Mouse (Mus musculus) heart, embryonic 11.5 days (tissue): ENCODE results near the gene Exosc10. TPM values are rescaled to one million over a fixed set of nuclear protein-coding genes. Genes with fewer than 3 reads are reported as not detected.

ENCODE experiments used
- ATAC-seq: fragments of 200-750 bp; cut with Nextera tagmentation; replicated peaks from 2 replicates; pipeline ENCODE4 v1.8.0; 2017; ENCODE audit warnings: moderate library complexity; ENCODE audit not compliant: insufficient number of reproducible peaks, low FRiP score, low TSS enrichment
- H3K27ac ChIP-seq: fragments of 300-500 bp; sonication (generic); 2 replicates; pipeline ENCODE4 v1.5.1; 2014; ENCODE audit warnings: mild to moderate bottlenecking, low read depth, low read length
- H3K27me3 ChIP-seq: fragments of 300-500 bp; sonication (generic); 2 replicates; pipeline ENCODE4 v1.6.1; 2014; ENCODE audit warnings: mild to moderate bottlenecking, low read length, mixed read lengths; ENCODE audit not compliant: control insufficient read depth, insufficient read depth
- H3K36me3 ChIP-seq: fragments of 300-500 bp; sonication (generic); 2 replicates; pipeline ENCODE4 v1.6.1; 2014; ENCODE audit warnings: mild to moderate bottlenecking, low read length, moderate library complexity, mixed read lengths; ENCODE audit not compliant: control insufficient read depth, insufficient read depth
- H3K4me1 ChIP-seq: fragments of 300-500 bp; sonication (generic); 2 replicates; pipeline ENCODE4 v1.6.1; 2014; ENCODE audit warnings: low read length; ENCODE audit not compliant: control insufficient read depth, insufficient read depth
- H3K4me2 ChIP-seq: fragments of 300-500 bp; sonication (generic); 2 replicates; pipeline ENCODE4 v1.6.1; 2014; ENCODE audit warnings: mild to moderate bottlenecking, moderate library complexity
- H3K4me3 ChIP-seq: fragments of 300-500 bp; sonication (generic); 2 replicates; pipeline ENCODE4 v1.5.1; 2014; ENCODE audit warnings: low read depth, low read length
- H3K9ac ChIP-seq: fragments of 300-500 bp; sonication (generic); 2 replicates; pipeline ENCODE4 v1.6.1; 2014; ENCODE audit warnings: mild to moderate bottlenecking, low read depth, low read length, moderate library complexity
- H3K9me3 ChIP-seq: fragments of 300-500 bp; sonication (generic); replicated peaks from 2 replicates; pipeline ENCODE4 v1.6.1; 2016; ENCODE audit warnings: low read length; ENCODE audit not compliant: control insufficient read depth
- WGBS: fragments of 180-500 bp; shearing (Covaris S2); extraction: QIAGEN DNeasy Blood & Tissue Kit; methylation state at CpG from one replicate; pipeline ENCODE4 v1.1.7; 2014; ENCODE audit not compliant: insufficient replicate concordance; 5-methylcytosine and 5-hydroxymethylcytosine counted together
- polyA plus RNA-seq: library from polyadenylated mRNA; unstranded; fragments of >200 nt; fragmentation: Nextera tagmentation; extraction: Ambion mirVana; gene quantifications from 2 replicates; pipeline ENCODE4 v1.2.1, GENCODE M21; 2014

Exosc10 gene
- polyA plus RNA-seq, 1 experiment from 2014 or later: 75.0 TPM

DNA sequence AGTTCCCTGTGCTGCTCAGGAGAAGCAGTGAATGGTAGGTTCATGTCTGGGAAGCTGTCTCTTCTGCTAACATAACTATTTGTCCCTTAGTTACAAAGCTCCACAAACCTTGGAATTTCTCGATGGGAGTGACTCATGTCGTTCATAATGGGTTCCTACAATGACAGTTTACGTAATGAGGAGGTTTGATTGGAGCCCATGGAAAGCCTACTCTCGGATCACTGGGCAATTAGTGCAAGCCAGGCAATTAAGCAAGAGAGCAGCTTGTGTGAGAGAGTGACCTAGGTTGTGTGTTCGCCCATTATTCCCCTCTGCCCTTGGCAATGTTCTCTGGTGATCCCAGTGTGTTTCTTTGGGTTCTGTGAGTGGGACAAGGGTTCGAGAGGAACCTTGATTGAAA, 37.7 kb downstream of the Exosc10 start:
- no peak overlapping the region for H3K4me3 ChIP-seq
- 93% methylated on average over 6 of the region's 6 CpGs for WGBS
- H3K36me3 ChIP-seq: peaks cover 30% of the 10 kb centered on the region
- peaks cover 7% of the 10 kb centered on the region for H3K4me1 ChIP-seq
- no peak overlapping the region for H3K27ac ChIP-seq
- no peaks in the 10 kb centered on the region for H3K27me3 ChIP-seq
- no peak for ATAC-seq
- no peaks in the 10 kb centered on the region for H3K9me3 ChIP-seq
- no peak overlapping the region for H3K9ac ChIP-seq
- no peak overlapping the region for H3K4me2 ChIP-seq

DNA sequence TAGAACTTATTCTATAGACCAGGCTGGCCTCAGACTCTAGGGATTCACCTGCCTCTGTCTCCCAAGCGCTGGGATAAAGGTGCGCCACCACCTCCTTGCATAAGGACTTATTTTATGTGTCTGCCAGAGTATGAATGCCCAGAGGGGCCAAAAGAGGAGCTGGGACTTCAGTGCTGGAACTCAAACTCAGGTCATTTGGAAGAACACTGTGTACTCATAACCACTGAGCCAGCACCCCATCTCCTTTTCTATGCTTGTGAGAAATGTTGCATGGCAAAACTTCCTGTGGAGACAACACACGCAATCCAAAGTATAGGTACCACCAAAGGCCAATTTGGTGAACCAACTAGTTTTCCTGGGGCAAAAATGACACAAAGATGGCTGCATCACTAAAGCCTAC, 38.5 kb downstream of the Exosc10 start:
- Histone ChIP-seq H3K27me3 (no peaks in the 10 kb centered on the region), H3K36me3 (peaks cover 30% of the 10 kb centered on the region), H3K4me3 (no peak overlapping the region), H3K4me2 (no peak overlapping the region), H3K9ac (no peak overlapping the region), H3K4me1 (peaks cover 7% of the 10 kb centered on the region), H3K27ac (no peak overlapping the region), H3K9me3 (no peaks in the 10 kb centered on the region)
- 98% methylated on average over 3 of the region's 3 CpGs for WGBS
- no peak for ATAC-seq

DNA sequence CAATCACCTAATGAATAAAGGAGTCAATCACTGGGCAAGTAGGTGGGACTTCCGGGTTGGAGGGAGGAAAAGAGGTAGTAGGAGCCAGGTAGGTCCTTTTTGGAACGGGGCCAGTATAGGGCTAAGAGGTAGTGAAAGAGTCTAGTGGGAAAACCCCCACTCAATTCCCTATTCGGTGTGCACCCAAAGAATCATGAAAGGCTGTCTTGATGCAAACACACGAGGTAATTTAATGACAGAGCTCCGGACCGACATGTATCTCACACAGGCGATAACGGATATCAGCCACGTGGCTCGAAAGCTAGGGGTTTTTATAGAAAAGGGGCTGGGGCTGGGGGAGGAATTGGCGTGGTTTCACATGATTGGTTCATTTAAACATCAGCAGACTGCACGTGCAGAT, 40.6 kb downstream of the Exosc10 start:
- no peaks in the 10 kb centered on the region for H3K27me3 ChIP-seq
- no peaks in the 10 kb centered on the region for H3K9me3 ChIP-seq
- WGBS: 87% methylated on average over 12 of the region's 12 CpGs
- H3K27ac ChIP-seq: no peak overlapping the region
- no peak for ATAC-seq
- peaks cover 23% of the 10 kb centered on the region for H3K36me3 ChIP-seq
- no peak overlapping the region for H3K4me3 ChIP-seq
- no peak overlapping the region for H3K9ac ChIP-seq
- no peak overlapping the region for H3K4me2 ChIP-seq
- H3K4me1 ChIP-seq: no peaks in the 10 kb centered on the region

DNA sequence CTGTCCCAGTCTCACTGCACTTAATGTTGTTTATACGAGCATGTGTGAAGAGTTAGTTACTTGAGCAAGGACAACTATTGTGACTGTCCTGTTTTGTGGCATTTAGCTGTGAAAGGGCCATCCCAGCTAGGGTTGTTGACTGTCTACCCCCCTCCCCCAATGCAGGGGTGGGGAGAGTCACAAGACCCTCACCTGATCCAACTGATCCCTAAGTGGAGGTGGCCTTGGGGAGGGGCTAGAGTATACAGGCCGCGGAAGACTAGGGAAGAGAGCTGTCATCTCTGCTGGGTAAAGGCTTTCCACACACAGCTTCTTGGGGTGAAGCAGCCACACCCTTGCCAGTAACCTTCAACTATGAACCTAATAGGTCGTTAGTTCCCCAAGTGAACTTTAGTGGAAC, 42.1 kb downstream of the Exosc10 start:
- no peak for ATAC-seq
- no peaks in the 10 kb centered on the region for H3K27me3 ChIP-seq
- H3K4me1 ChIP-seq: no peaks in the 10 kb centered on the region
- H3K27ac ChIP-seq: no peak overlapping the region
- no peak overlapping the region for H3K4me3 ChIP-seq
- no peaks in the 10 kb centered on the region for H3K9me3 ChIP-seq
- WGBS: 86% methylated on average over 4 of the region's 4 CpGs
- peaks cover 11% of the 10 kb centered on the region for H3K36me3 ChIP-seq
- H3K9ac ChIP-seq: no peak overlapping the region
- no peak overlapping the region for H3K4me2 ChIP-seq

DNA sequence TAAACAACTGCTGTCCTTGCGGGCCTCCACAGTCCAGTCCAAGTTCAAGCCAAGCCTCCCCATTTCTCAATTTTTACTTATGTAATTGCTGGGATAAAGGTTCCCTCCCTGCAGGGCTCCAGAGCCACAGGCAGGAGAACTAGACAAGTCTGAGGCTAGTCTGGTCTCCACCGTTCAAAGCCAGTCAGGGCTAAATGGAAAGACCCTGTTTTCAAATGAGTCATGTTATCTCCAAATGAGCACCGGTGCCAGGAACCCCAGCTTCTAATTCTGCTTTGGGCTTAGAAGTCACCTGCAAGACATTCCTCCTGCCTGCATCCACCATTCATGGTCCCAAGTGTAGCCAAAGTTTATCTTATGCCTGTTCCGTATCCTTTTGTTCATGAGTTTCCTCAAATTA, 43.6 kb downstream of the Exosc10 start:
- no peak overlapping the region for H3K4me2 ChIP-seq
- no peak for ATAC-seq
- H3K9me3 ChIP-seq: no peaks in the 10 kb centered on the region
- no peaks in the 10 kb centered on the region for H3K27me3 ChIP-seq
- no peak overlapping the region for H3K9ac ChIP-seq
- no peaks in the 10 kb centered on the region for H3K4me1 ChIP-seq
- no peak overlapping the region for H3K27ac ChIP-seq
- H3K4me3 ChIP-seq: no peak overlapping the region
- H3K36me3 ChIP-seq: peaks cover 3% of the 10 kb centered on the region
- WGBS: 56% methylated on average over 4 of the region's 4 CpGs

DNA sequence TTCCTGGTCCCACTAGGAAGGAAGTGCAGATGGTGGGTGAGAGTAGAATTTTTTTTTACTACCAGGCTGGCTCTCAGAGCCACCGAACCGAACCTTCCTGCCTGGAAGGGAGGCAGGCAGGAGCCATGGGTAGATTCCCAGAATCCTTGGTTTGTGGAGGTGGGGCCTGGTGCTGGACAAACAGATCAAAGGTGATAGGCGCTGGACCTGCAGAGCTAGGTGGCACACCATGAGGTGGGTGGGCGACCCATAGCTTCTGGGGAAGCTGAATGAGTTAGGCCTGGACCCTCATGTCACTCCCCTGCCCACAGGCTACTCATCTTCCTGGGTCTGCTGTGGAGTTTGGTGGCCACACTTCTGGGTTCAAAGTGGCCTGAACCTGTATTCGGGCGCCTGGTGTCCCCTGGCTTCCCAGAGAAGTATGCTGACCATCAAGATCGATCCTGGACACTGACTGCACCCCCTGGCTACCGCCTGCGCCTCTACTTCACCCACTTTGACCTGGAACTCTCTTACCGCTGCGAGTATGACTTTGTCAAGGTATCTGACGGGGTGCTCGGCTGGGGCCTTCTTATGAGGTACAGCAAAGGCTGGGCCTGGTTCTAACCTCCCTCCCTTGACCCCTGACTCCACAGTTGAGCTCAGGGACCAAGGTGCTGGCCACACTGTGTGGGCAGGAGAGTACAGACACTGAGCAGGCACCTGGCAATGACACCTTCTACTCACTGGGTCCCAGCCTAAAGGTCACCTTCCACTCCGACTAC, 44.3 kb downstream of the Exosc10 start, which contains the start of gene Masp2:
Gene Masp2 (plus strand): TSS at position 198 of the 764 bp plus-strand sequence.
- WGBS: 83% methylated on average over 14 of the region's 14 CpGs
- Histone ChIP-seq H3K36me3 (peaks cover 5% of the 10 kb centered on the region), H3K4me1 (no peaks in the 10 kb centered on the region), H3K27ac (no peak within 1 kb of the TSS), H3K9me3 (no peaks in the 10 kb centered on the region), H3K27me3 (no peaks in the 10 kb centered on the region), H3K9ac (no peak within 1 kb of the TSS), H3K4me2 (no peak within 1 kb of the TSS), H3K4me3 (no peak within 1 kb of the TSS)
- ATAC-seq: no peak

DNA sequence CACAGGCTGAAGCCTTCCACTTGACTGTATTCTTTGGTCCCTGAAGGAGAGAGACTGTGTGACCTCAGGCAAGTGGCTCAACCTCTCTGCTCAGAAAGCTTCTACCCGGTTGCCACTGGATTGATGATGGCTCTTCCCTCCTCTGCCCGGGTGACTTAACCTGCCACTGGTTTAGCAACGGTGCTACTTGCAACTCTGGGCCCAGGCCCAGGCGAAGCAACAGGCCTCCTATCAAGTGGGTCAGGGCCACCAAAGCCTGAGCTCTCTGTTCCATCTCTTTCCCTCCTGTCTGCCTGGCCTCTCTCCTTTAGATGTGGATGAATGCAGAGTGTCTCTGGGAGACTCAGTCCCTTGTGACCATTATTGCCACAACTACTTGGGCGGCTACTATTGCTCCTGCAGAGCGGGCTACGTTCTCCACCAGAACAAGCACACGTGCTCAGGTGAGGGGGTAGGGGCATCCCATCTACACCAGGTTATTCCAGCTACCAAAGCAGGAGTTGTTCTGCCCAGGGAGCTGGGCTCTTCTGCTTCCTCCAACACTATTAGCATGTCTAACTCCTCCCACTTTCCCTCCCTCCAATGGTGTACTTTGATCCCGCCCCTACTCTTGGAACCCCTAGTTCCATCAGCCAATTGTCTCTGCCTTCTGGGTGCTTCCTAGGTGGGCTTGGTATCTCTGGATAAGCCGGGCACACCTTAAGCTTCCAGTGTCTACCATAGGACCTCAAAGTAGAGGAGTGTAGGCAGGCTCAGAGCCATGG, 45.3 kb downstream of the Exosc10 start:
- WGBS: 64% methylated on average over 10 of the region's 10 CpGs
- Histone ChIP-seq H3K9me3 (no peaks in the 10 kb centered on the region), H3K9ac (peak overlapping the region; percentile 22; the same call in 1 of the 2 replicates), H3K27me3 (no peaks in the 10 kb centered on the region), H3K27ac (no peak overlapping the region), H3K4me2 (no peak overlapping the region), H3K36me3 (peaks cover 4% of the 10 kb centered on the region), H3K4me1 (peaks cover under 1% of the 10 kb centered on the region; the same call in 1 of the 2 replicates), H3K4me3 (no peak overlapping the region)
- no peak for ATAC-seq

DNA sequence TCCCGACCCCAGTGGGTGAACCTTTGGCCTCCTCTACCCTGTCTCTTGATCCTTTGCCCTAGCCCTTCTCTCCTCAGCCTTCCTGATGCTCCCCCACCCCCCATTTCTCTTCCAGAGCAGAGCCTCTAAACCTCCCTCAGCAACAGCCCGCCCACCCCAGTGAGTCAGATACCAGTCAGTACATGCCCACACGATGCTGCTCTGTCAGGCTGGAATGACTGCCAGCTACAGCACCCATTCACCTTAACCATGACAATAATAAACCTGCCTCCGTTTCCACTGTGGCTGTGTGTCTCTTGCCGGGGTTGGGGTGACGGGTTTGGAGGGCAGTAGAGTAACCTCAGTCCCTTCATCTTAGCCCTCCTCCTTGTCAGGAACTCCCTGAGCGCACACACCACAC, 45.9 kb downstream of the Exosc10 start:
- Histone ChIP-seq H3K4me2 (no peak overlapping the region), H3K27me3 (no peaks in the 10 kb centered on the region), H3K9ac (no peak overlapping the region; the same call in 1 of the 2 replicates), H3K4me1 (peaks cover 6% of the 10 kb centered on the region; the same call in 1 of the 2 replicates), H3K27ac (no peak overlapping the region), H3K36me3 (peaks cover 2% of the 10 kb centered on the region; the same call in 1 of the 2 replicates), H3K9me3 (no peaks in the 10 kb centered on the region), H3K4me3 (no peak overlapping the region)
- ATAC-seq: no peak
- 70% methylated on average over 7 of the region's 7 CpGs for WGBS
